Mouse (Mus musculus) embryonic stem cell, embryonic (primary cell): Measurements from ENCODE around the gene Ctbs.

Experiments
- CTCF ChIA-PET, 4 experiments: fragments of 300-600 bp in 2 of 4; fragments of 350-600 bp in 2 of 4; sonication (Branson Sonifier 250); formaldehyde crosslinking; loops; one replicate each; lab custom pipeline; 2022; ENCODE audit warnings: inconsistent platforms in 2 of 4; lab: Charles Lee
- POLR2A ChIA-PET, 4 experiments: fragments of 300-600 bp in 2 of 4; fragments of 350-600 bp in 2 of 4; sonication (Branson Sonifier 250); formaldehyde crosslinking; loops; one replicate each; lab custom pipeline; 2022; ENCODE audit warnings: antibody characterized with exemption in 4 of 4, inconsistent platforms in 1 of 4; lab: Charles Lee

Gene Ctbs

GRCm38 (mm10) chr3:146448969-146449368 lies 626 bp upstream of the Ctbs start:
- POLR2A ChIA-PET, result interaction anchor here in 1 of 4 experiments (1.2 to 1.7 kb wide), 2 partner anchors 17 to 72 kb away, joined by 3 to 6 read pairs; partner anchors contain the start of gene Rpf1
- CTCF ChIA-PET, result interaction anchor here in 2 of 4 experiments (0.5 to 0.6 kb wide), 3 partner anchors 124 to 233 kb away, joined by 3 to 4 read pairs (median 3); no protein-coding TSS in a partner anchor

- POLR2A ChIA-PET, result interaction anchor here in 2 of 4 experiments (0.6 to 1.6 kb wide), 9 partner anchors 23 to 269 kb away, joined by 3 to 5 read pairs (median 3); partner anchors contain the start of gene Rpf1 (in 1 of the 2)
- CTCF ChIA-PET, result interaction anchor here in 1 of 4 experiments (0.9 kb wide), 1 partner anchor 416 kb away, joined by 3 read pairs; no protein-coding TSS in a partner anchor
These were observed 811 bp downstream of the Ctbs start for GRCm38 (mm10) chr3:146450371-146450841.

- POLR2A ChIA-PET, result interaction anchor here (0.5 to 1.6 kb wide), 12 partner anchors 9 to 111 kb away, joined by 3 to 5 read pairs (median 3); partner anchors contain the start of gene Rpf1 (in 1 of the 4)
- CTCF ChIA-PET, result interaction anchor here in 1 of 4 experiments (0.6 to 0.8 kb wide), 2 partner anchors 11 to 35 kb away, joined by 3 read pairs; no protein-coding TSS in a partner anchor
These were observed 1.8 kb downstream of the Ctbs start for GRCm38 (mm10) chr3:146451375-146451774.

GRCm38 (mm10) chr3:146462939-146463338 lies 13.3 kb downstream of the Ctbs start:
- CTCF ChIA-PET, result interaction anchor here in 2 of 4 experiments (0.6 to 1.2 kb wide), 4 partner anchors 9 to 241 kb away, joined by 3 to 7 read pairs (median 3); no protein-coding TSS in a partner anchor
- POLR2A ChIA-PET, result interaction anchor here in 3 of 4 experiments (0.7 to 1.4 kb wide), 4 partner anchors 9 to 521 kb away, joined by 3 to 5 read pairs (median 3); no protein-coding TSS in a partner anchor

- ChIA-PET POLR2A (interaction anchor here in 1 of 4 experiments (0.7 to 1.4 kb wide), 5 partner anchors 10 to 51 kb away, joined by 3 to 6 read pairs (median 3); no protein-coding TSS in a partner anchor), CTCF (interaction anchor here in 2 of 4 experiments (0.7 kb wide), 2 partner anchors 18 to 59 kb away, joined by 3 to 8 read pairs; no protein-coding TSS in a partner anchor)
These were observed 19.6 kb downstream of the Ctbs start for GRCm38 (mm10) chr3:146469226-146469625.

GRCm38 (mm10) chr3:146472657-146473056 lies 23.1 kb downstream of the Ctbs start:
- ChIA-PET CTCF (interaction anchor here in 3 of 4 experiments (0.6 to 2.3 kb wide), 4 partner anchors 10 to 41 kb away, joined by 3 to 12 read pairs (median 6); no protein-coding TSS in a partner anchor), POLR2A (interaction anchor here in 1 of 4 experiments (1.0 to 2.0 kb wide), 2 partner anchors 9 to 27 kb away, joined by 3 to 5 read pairs; partner anchors contain the start of gene Gng5)

- POLR2A ChIA-PET, result interaction anchor here in 1 of 4 experiments (1.1 to 1.6 kb wide), 2 partner anchors 23 to 27 kb away, joined by 3 to 5 read pairs; partner anchors contain the start of gene Gng5
- CTCF ChIA-PET, result no interaction called here
These were observed 24.1 kb downstream of the Ctbs start for GRCm38 (mm10) chr3:146473741-146474140.

GRCm38 (mm10) chr3:146474428-146474827 lies 24.8 kb downstream of the Ctbs start:
- POLR2A ChIA-PET, result interaction anchor here in 2 of 4 experiments (0.9 to 1.6 kb wide), 4 partner anchors 11 to 47 kb away, joined by 3 to 5 read pairs (median 3); partner anchors contain the start of genes Gng5 (in 1 of the 2) and Rpf1 (in 1 of the 2)
- CTCF ChIA-PET, result interaction anchor here in 1 of 4 experiments (0.6 to 1.2 kb wide), 2 partner anchors 239 to 440 kb away, joined by 3 read pairs; no protein-coding TSS in a partner anchor

GRCm38 (mm10) chr3:146482044-146482443 lies 32.4 kb downstream of the Ctbs start:
- ChIA-PET POLR2A (no interaction called here), CTCF (no interaction called here)

GRCm38 (mm10) chr3:146486464-146486863 lies 36.9 kb downstream of the Ctbs start:
- POLR2A ChIA-PET, result interaction anchor here in 2 of 4 experiments (0.6 to 1.7 kb wide), 3 partner anchors 14 to 281 kb away, joined by 4 to 6 read pairs (median 5); no protein-coding TSS in a partner anchor
- CTCF ChIA-PET, result interaction anchor here in 3 of 4 experiments (0.6 to 1.3 kb wide), 8 partner anchors 17 to 460 kb away, joined by 3 to 8 read pairs (median 4); no protein-coding TSS in a partner anchor

GRCm38 (mm10) chr3:146494941-146495340 lies 45.3 kb downstream of the Ctbs start:
- POLR2A ChIA-PET, result interaction anchor here in 1 of 4 experiments (1.1 to 1.8 kb wide), 2 partner anchors 19 to 26 kb away, joined by 3 to 7 read pairs; partner anchors contain the start of gene Rpf1
- CTCF ChIA-PET, result no interaction called here

- CTCF ChIA-PET, result no interaction called here
- POLR2A ChIA-PET, result interaction anchor here (0.7 to 6.2 kb wide), 9 partner anchors 10 to 416 kb away, joined by 3 to 137 read pairs (median 9); partner anchors contain the start of gene Rpf1 (in 3 of the 4)
These were observed 49.4 kb downstream of the Ctbs start for GRCm38 (mm10) chr3:146498989-146499388.

GRCm38 (mm10) chr3:146499431-146500002 lies 49.9 kb downstream of the Ctbs start, which contains the start of the genes Spata1 and Gng5:
Gene Spata1, minus strand, starts transcription at chr3:146499753.
Gene Gng5, plus strand, starts transcription at chr3:146499807.
- POLR2A ChIA-PET, result interaction anchor here (0.7 to 6.2 kb wide), 18 partner anchors 9 to 416 kb away, joined by 3 to 137 read pairs (median 7); partner anchors contain the start of genes Rpf1 (in 3 of the 4) and Ttll7 (in 1 of the 4)
- CTCF ChIA-PET, result no interaction called here

- POLR2A ChIA-PET, result interaction anchor here (0.7 to 6.2 kb wide), 27 partner anchors 9 to 892 kb away, joined by 3 to 137 read pairs (median 5); partner anchors contain the start of genes Rpf1 (in 4 of the 4) and Ttll7 (in 2 of the 4)
These were observed 50.6 kb downstream of the Ctbs start for GRCm38 (mm10) chr3:146500003-146500809.

GRCm38 (mm10) chr3:146500810-146501201 lies 51.2 kb downstream of the Ctbs start:
- ChIA-PET CTCF (interaction anchor here in 1 of 4 experiments (1.5 kb wide), 1 partner anchor 414 kb away, joined by 4 read pairs; no protein-coding TSS in a partner anchor), POLR2A (interaction anchor here (0.7 to 6.2 kb wide), 28 partner anchors 8 to 892 kb away, joined by 3 to 137 read pairs (median 5); partner anchors contain the start of genes Rpf1 (in 4 of the 4) and Ttll7 (in 2 of the 4))

More at GRCm38 (mm10) chr3:146500003-146500809, 50.6 kb downstream of the Ctbs start:
- CTCF ChIA-PET, result interaction anchor here in 1 of 4 experiments (0.5 kb wide), 1 partner anchor 1088 kb away, joined by 3 read pairs; no protein-coding TSS in a partner anchor

- CTCF ChIA-PET, result interaction anchor here in 1 of 4 experiments (1.5 kb wide), 1 partner anchor 413 kb away, joined by 4 read pairs; no protein-coding TSS in a partner anchor
- POLR2A ChIA-PET, result interaction anchor here (0.6 to 6.2 kb wide), 13 partner anchors 11 to 490 kb away, joined by 3 to 137 read pairs (median 8); partner anchors contain the start of genes Rpf1 (in 3 of the 4) and Ssx2ip (in 1 of the 4)
These were observed 52.1 kb downstream of the Ctbs start for GRCm38 (mm10) chr3:146501601-146502123.
